In the genomic region with DNA sequence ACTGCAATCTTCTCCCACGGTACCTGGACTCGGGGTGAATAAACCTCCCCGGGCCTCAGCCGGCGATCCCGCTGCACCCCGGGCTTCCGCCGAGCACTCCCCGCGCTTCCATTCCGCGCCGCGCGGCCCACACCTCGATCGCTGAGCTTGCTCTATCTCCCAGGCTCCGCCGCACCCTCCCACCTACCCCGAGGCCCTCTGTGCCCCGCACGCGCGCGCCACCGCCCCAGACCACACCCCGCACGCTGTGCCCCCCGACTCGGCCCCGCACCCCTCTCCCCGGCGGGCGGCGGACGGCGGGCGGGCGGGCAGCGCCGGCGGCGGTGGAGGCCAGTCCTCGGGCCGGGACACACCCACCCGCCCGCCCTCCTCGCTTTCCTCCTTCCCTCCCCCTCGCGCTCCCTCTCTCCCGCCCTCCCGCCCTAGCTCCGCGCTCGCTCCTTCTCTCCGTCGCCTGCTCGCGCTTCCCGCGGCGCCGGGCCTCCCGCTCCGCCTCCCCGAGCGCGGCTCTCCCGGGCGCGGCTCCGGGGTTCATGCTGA, we compare ENCODE assay signal across 8 mouse cellular contexts. TPM values are rescaled to one million over a fixed set of nuclear protein-coding genes. Genes with fewer than 3 reads are reported as not detected.
DNase-seq lines count a peak whose midpoint lies in the region; ATAC-seq and TF ChIP-seq lines count a peak whose summit lies in the region.

A gene (plus strand): TSS at position 343 of the 540 bp plus-strand sequence.

- H3K4me2 ChIP-seq in heart, embryonic 15.5 days: peak within 1 kb of the TSS; percentile 99
- peak within 1 kb of the TSS; percentile 98 for H3K4me2 ChIP-seq in liver, embryonic 16.5 days (ENCODE audit: low read depth, low read length)
- peak within 1 kb of the TSS; percentile 98 for H3K4me2 ChIP-seq in neural tube, embryonic 15.5 days

- peak; percentile 63 for DNase-seq in CD4-positive, CD25-positive, alpha-beta regulatory T cell, adult 2 months (ENCODE audit: low read depth, low spot score)
- peak; percentile 71 for DNase-seq in adrenal gland, postnatal 25 days
- peak; percentile 47 to 73 for DNase-seq in kidney, postnatal 36 days
- DNase-seq in thymus, adult 18-20 months: peak; percentile 38 to 41

- under 1% methylated on average over 55 of the region's 73 CpGs for WGBS in heart, embryonic 15.5 days
- under 1% methylated on average over 42 of the region's 73 CpGs for WGBS in liver, embryonic 16.5 days (ENCODE audit: insufficient replicate concordance)
- WGBS in neural tube, embryonic 15.5 days: under 1% methylated on average over 42 of the region's 73 CpGs

- 0 out of 2 replicates have a peak within 1 kb of the TSS, but pooled peaks have one; percentile 1 for H3K27ac ChIP-seq in embryonic fibroblast, embryonic 13.5 days (ENCODE audit: insufficient read depth, low read length)
- peak within 1 kb of the TSS; percentile 90 for H3K27ac ChIP-seq in heart, embryonic 15.5 days
- peak within 1 kb of the TSS; percentile 88 for H3K27ac ChIP-seq in liver, embryonic 16.5 days (ENCODE audit: low read length)
- H3K27ac ChIP-seq in neural tube, embryonic 15.5 days (replicated peaks): peak within 1 kb of the TSS; percentile 91

- peak within 1 kb of the TSS; percentile 76 for H3K9ac ChIP-seq in heart, embryonic 15.5 days
- H3K9ac ChIP-seq in liver, embryonic 16.5 days (ENCODE audit: low read depth, low read length): peak within 1 kb of the TSS; percentile 83
- peak within 1 kb of the TSS; percentile 86 for H3K9ac ChIP-seq in neural tube, embryonic 15.5 days (replicated peaks)

- peak within 1 kb of the TSS; percentile 79 for H3K4me3 ChIP-seq in embryonic fibroblast, embryonic 13.5 days (ENCODE audit: insufficient read depth, low read length)
- peak within 1 kb of the TSS; percentile 65 for H3K4me3 ChIP-seq in heart, embryonic 15.5 days
- H3K4me3 ChIP-seq in liver, embryonic 16.5 days (ENCODE audit: low read depth, low read length): peak within 1 kb of the TSS; percentile 81
- peak within 1 kb of the TSS; percentile 74 for H3K4me3 ChIP-seq in neural tube, embryonic 15.5 days (replicated peaks)

- H3K27me3 ChIP-seq in heart, embryonic 15.5 days: no peaks in the 10 kb centered on the region
- H3K27me3 ChIP-seq in liver, embryonic 16.5 days (ENCODE audit: control insufficient read depth, insufficient read depth, low read depth, low read length): no peaks in the 10 kb centered on the region
- H3K27me3 ChIP-seq in neural tube, embryonic 15.5 days (replicated peaks): no peaks in the 10 kb centered on the region

- H3K36me3 ChIP-seq in heart, embryonic 15.5 days: no peaks in the 10 kb centered on the region
- no peaks in the 10 kb centered on the region for H3K36me3 ChIP-seq in liver, embryonic 16.5 days (ENCODE audit: control insufficient read depth, insufficient read depth)
- H3K36me3 ChIP-seq in neural tube, embryonic 15.5 days: no peaks in the 10 kb centered on the region; the same call in 1 of the 2 replicates

- no peak for TF ChIP-seq POLR2A in embryonic fibroblast, embryonic 13.5 days (IDR thresholded peaks at IDR 0.05; ENCODE audit: low read depth, low read length)

- no peaks in the 10 kb centered on the region for H3K9me3 ChIP-seq in heart, embryonic 15.5 days (replicated peaks)
- no peaks in the 10 kb centered on the region for H3K9me3 ChIP-seq in liver, embryonic 16.5 days (replicated peaks; ENCODE audit: control insufficient read depth, low read length)
- no peaks in the 10 kb centered on the region for H3K9me3 ChIP-seq in neural tube, embryonic 15.5 days (replicated peaks)

- TF ChIP-seq CTCF in embryonic fibroblast, embryonic 13.5 days (IDR thresholded peaks at IDR 0.05; ENCODE audit: borderline replicate concordance, insufficient read depth, low read length): no peak

- 0 out of 2 replicates have a peak, but pooled peaks cover 7% of the 10 kb centered on the region for H3K4me1 ChIP-seq in embryonic fibroblast, embryonic 13.5 days (ENCODE audit: control insufficient read depth, insufficient read depth, low read length)
- peaks cover 26% of the 10 kb centered on the region for H3K4me1 ChIP-seq in heart, embryonic 15.5 days (replicated peaks)
- H3K4me1 ChIP-seq in liver, embryonic 16.5 days (ENCODE audit: control insufficient read depth, low read depth, low read length): peaks cover 33% of the 10 kb centered on the region
- peaks cover 48% of the 10 kb centered on the region for H3K4me1 ChIP-seq in neural tube, embryonic 15.5 days

- peak; percentile 51 for ATAC-seq in heart, embryonic 15.5 days (replicated peaks; ENCODE audit: insufficient number of reproducible peaks, insufficient read depth, low FRiP score, low read depth)
- ATAC-seq in liver, embryonic 16.5 days (ENCODE audit: low read depth): peak; percentile 72
- peak; percentile 67 for ATAC-seq in neural tube, embryonic 15.5 days (ENCODE audit: low FRiP score)

RNA-seq across cellular contexts. Expression of the gene that starts here (rescaled TPM):
- total RNA-seq in adrenal gland, postnatal 25 days (2021): 27.2 and 31.3 TPM in 2 replicates
- 17.5 and 25.1 TPM in 2 replicates for polyA plus RNA-seq in embryonic fibroblast, embryonic 13.5 days (2011; ENCODE audit: insufficient read length, low read depth, missing spikeins)
- 7.1 and 8.9 TPM in 2 replicates for polyA plus RNA-seq in heart, embryonic 15.5 days (2015; fragmentation: Nextera tagmentation; extraction: Ambion mirVana)
- 3.2 and 3.7 TPM in 2 replicates for polyA plus RNA-seq in liver, embryonic 16.5 days (2015; fragmentation: Nextera tagmentation; extraction: Ambion mirVana)
- 7.9 and 8.6 TPM in 2 replicates for polyA plus RNA-seq in neural tube, embryonic 15.5 days (2015; fragmentation: Nextera tagmentation; extraction: Ambion mirVana)

Comparison
In these comparisons a context has a peak if more than half of its experiments do, and no peak if none do; other contexts are left out.
1. Peak in every context shown above with its lines: DNase-seq, ATAC-seq, H3K4me3 ChIP-seq and H3K27ac ChIP-seq.
2. H3K27ac ChIP-seq: peak in every context shown above with its lines; median percentile 91 in neural tube, embryonic 15.5 days; 90 in heart, embryonic 15.5 days; 88 in liver, embryonic 16.5 days; 1 in embryonic fibroblast, embryonic 13.5 days.